Mouse (Mus musculus) urinary bladder, postnatal 10 days (tissue): ENCODE data around the gene Rasa3.

Source experiments
- DNase-seq: peaks from one replicate; pipeline ENCODE4 v3.0.0; 2022; ENCODE audit warnings: low spot score

Gene Rasa3

GRCm38 (mm10) chr8:13677413-13677883 lies at the start of gene Rasa3:
Rasa3 (minus strand) TSS chr8:13677603.
- DNase-seq: peak; percentile 78

- DNase-seq: no peak
Observed at GRCm38 (mm10) chr8:13725722-13726121, 48.3 kb upstream of the Rasa3 start.

GRCm38 (mm10) chr8:13718980-13719379 lies 41.6 kb upstream of the Rasa3 start:
- no peak for DNase-seq

- DNase-seq: no peak
Observed at GRCm38 (mm10) chr8:13708514-13708913, 31.1 kb upstream of the Rasa3 start.

GRCm38 (mm10) chr8:13706918-13707317 lies 29.5 kb upstream of the Rasa3 start:
- DNase-seq: no peak

GRCm38 (mm10) chr8:13705668-13706067 lies 28.3 kb upstream of the Rasa3 start, which contains the start of gene Cfap97d2:
Cfap97d2 (plus strand) TSS chr8:13705889.
- DNase-seq: no peak

- no peak for DNase-seq
Observed at GRCm38 (mm10) chr8:13704301-13704700, 26.9 kb upstream of the Rasa3 start.

GRCm38 (mm10) chr8:13703756-13704155 lies 26.4 kb upstream of the Rasa3 start:
- DNase-seq: no peak

- DNase-seq: no peak
Observed at GRCm38 (mm10) chr8:13702755-13703154, 25.4 kb upstream of the Rasa3 start.

GRCm38 (mm10) chr8:13699323-13699949 lies 22.0 kb upstream of the Rasa3 start:
- no peak for DNase-seq

- no peak for DNase-seq
Observed at GRCm38 (mm10) chr8:13698281-13698680, 20.9 kb upstream of the Rasa3 start.

- no peak for DNase-seq
Observed at GRCm38 (mm10) chr8:13697681-13698080, 20.3 kb upstream of the Rasa3 start.

- no peak for DNase-seq
Observed at GRCm38 (mm10) chr8:13697196-13697595, 19.8 kb upstream of the Rasa3 start.

GRCm38 (mm10) chr8:13696157-13696556 lies 18.8 kb upstream of the Rasa3 start:
- no peak for DNase-seq

GRCm38 (mm10) chr8:13695203-13695867 lies 17.9 kb upstream of the Rasa3 start:
- DNase-seq: no peak

- no peak for DNase-seq
Observed at GRCm38 (mm10) chr8:13694735-13695134, 17.3 kb upstream of the Rasa3 start.

GRCm38 (mm10) chr8:13692302-13693066 lies 15.1 kb upstream of the Rasa3 start:
- DNase-seq: no peak

- no peak for DNase-seq
Observed at GRCm38 (mm10) chr8:13689331-13689730, 11.9 kb upstream of the Rasa3 start.

- no peak for DNase-seq
Observed at GRCm38 (mm10) chr8:13688461-13688860, 11.1 kb upstream of the Rasa3 start.

- no peak for DNase-seq
Observed at GRCm38 (mm10) chr8:13687941-13688340, 10.5 kb upstream of the Rasa3 start.

GRCm38 (mm10) chr8:13687101-13687717 lies 9.8 kb upstream of the Rasa3 start:
- DNase-seq: no peak

- no peak for DNase-seq
Observed at GRCm38 (mm10) chr8:13686426-13686825, 9.0 kb upstream of the Rasa3 start.
